Mouse (Mus musculus) CD4-positive, CD25-positive, alpha-beta regulatory T cell, adult 4 months (primary cell): ENCODE data around the gene Tex29. TPM values are rescaled to one million over a fixed set of nuclear protein-coding genes. Genes with fewer than 3 reads are reported as not detected.
"Not testable (repeated sequence)": the region's sequence is repeated elsewhere in the genome, so short reads cannot be mapped to it uniquely, and the experiment has no call there.

Experiments
- ATAC-seq: one replicate; pipeline ENCODE4 v1.8.0; 2017
- polyA plus RNA-seq, 2 experiments: library from polyadenylated mRNA; unstranded; fragments of 100-300 nt; shearing (Covaris generic); gene quantifications; one replicate each; pipeline ENCODE4 v1.2.1; 2017

The Tex29 gene
- polyA plus RNA-seq, 2 experiments from 2014 or later, result not detected

- no peak for ATAC-seq
Measured at GRCm38 (mm10) chr8:11831939-11832338, 8.3 kb upstream of the Tex29 start.

- no peak for ATAC-seq
Measured at GRCm38 (mm10) chr8:11833157-11833556, 7.1 kb upstream of the Tex29 start.

- no peak for ATAC-seq
Measured at GRCm38 (mm10) chr8:11834200-11834599, 6.1 kb upstream of the Tex29 start.

DNA sequence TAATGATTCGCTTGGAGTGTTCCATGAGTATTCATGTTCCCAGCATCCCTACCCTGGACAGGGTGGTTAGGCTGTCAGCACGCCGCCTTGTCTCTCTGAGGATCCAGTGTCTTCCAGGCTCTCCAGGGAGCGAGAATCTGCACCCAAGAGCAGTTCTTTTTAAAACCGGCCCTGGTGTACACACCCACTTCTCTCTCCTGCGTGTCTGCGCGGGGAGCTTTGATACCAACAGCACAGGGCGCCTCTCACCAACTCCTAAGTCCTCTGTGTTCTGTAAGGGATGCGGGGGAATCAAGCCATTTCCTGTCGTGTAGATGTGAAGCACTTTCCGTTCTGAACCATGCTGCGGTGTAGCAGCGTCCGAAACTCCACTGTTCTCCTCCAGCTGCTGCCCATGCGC, 5.6 kb upstream of the Tex29 start:
- ATAC-seq, result no peak

DNA sequence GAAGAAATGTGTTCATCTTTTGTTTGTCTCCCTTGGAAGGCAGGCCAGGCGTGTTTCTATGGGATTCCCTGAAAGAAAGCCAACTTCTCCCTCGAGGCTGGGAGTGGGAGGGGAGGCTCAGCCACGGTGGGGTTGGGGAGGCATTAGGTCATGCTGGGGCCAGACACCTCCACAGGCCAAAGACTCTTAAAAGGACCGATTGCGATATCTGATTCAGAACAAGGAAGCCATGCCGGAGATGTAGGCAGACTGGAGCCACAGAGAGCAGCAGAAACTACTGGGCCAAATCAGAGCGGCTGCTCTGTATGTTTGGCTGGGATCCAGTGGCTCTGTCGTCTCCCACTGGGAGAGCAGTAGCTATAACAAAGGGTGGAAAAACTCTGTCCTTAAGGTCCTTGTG, 1.3 kb downstream of the Tex29 start:
- no peak for ATAC-seq

DNA sequence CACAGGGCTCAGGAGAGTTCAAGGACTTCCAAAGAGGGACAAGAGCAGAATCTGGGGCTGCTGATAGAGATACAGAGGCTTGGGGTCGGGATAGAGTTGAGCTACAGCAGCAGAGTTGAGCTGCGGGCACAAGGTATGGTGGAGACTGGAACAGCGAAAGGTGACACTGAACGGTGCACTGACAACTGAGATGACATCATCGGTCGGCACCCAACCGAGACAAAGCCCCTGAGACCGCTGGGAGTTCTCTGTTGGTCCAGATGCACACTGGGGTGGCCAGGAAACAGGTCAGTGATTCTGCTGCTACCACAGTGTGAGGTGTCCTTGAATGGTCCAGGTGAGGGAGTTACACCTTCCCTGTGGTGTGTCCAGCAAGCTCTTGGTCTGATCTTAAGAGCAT, 2.5 kb downstream of the Tex29 start:
- ATAC-seq, result no peak

GRCm38 (mm10) chr8:11843677-11844315, 3.5 kb downstream of the Tex29 start:
- no peak for ATAC-seq

GRCm38 (mm10) chr8:11844316-11844685, 4.0 kb downstream of the Tex29 start:
- no peak for ATAC-seq

DNA sequence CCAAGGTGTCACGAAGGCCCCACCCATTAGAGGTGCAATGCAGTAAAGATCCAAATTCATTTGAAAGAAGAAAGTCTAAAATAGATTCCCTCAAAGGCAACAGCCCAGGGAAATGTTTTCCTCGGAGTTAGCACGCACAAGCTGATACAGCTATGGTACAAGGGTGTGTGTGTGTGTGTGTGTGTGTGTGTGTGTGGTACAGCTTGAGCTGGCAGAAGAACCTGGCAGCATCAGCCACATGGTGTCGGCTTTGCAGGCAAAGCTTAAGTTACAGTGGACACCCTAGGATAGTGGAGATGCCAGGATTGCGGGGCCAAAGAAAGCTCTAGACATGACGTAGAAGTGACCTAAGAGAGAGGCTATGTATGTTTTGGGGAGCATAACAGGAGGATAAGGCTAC, 6.5 kb downstream of the Tex29 start:
- ATAC-seq, result no peak

DNA sequence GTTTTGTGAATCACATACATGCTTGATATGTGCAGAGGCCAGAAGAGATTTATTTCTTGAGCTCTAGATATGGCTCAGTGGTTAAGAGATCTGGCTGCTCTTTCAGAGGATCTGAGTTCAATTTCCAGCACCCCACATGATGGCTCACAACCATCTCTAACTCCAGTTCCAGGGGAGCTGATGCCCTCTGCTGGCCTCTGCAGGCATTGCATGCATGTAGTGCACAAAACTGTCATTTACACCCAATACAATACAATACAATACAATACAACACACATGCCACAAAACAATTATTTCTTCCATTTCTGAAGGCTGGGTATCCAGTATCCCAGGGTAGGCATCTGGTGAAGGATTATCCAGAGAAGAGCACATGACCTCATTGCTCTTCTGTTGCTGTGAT, 27.6 kb downstream of the Tex29 start:
- ATAC-seq, result no peak

DNA sequence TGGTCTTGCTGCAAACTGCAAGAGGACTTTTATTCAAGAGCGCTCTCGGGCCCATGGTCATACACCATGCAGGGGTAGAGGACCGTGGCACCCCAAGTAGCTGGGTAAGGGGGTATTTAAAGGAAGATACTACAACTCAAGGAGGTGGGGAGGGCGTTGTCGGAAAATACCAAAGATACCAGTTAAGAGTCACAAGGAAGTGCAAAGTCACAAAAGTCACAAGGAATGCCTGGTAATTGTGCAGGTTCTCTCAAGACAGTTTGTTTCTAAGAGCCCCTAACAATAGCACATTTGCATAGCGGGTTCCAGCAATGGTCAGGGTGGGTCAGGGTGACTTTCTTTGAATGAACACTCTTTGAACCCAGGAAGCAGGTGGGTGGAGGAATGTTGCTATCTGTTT, 34.0 kb downstream of the Tex29 start:
- ATAC-seq, result not testable (repeated sequence)

- no peak for ATAC-seq
Measured at GRCm38 (mm10) chr8:11884646-11885045, 44.4 kb downstream of the Tex29 start.

DNA sequence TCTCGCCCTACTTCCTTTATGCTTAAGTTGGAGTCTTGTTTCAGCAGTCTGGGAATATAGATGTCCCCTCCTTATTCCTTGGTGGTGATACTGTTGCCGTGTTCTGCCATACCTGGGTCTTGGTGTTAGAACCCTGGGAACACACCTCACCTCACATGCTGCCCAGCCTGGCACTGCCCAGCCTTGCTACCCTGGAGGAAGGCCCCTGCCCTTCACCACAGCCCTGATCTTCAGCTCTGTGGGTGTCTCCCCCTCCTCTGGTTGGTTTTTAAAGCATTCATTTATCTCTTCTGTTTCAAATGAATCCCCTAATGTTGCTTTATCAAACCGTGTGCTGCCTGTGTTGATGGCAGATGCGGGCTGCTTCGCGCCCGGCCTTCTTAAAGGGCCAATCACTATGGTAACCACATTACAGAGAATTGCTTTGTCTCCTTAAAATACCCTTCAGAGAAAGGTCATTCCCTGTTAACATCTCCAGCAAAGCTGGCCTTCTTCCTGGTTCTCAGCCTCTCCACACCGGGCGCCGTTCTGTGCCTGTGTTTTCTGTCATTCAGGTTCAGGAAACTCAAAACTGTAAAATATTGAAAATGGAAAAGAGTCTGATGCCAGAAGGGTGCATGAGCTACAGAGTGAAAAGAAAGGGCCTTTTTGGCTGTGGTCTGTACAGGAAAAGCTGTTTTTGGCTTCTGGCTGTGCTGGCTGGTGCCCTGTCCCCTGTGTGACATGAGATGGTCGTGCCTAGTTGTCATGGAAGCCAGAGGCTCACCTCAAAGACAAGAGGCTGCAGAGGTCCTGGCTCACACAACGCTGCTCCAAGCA, 45.8 kb downstream of the Tex29 start:
- no peak for ATAC-seq

GRCm38 (mm10) chr8:11886824-11887223, 46.5 kb downstream of the Tex29 start:
- no peak for ATAC-seq

DNA sequence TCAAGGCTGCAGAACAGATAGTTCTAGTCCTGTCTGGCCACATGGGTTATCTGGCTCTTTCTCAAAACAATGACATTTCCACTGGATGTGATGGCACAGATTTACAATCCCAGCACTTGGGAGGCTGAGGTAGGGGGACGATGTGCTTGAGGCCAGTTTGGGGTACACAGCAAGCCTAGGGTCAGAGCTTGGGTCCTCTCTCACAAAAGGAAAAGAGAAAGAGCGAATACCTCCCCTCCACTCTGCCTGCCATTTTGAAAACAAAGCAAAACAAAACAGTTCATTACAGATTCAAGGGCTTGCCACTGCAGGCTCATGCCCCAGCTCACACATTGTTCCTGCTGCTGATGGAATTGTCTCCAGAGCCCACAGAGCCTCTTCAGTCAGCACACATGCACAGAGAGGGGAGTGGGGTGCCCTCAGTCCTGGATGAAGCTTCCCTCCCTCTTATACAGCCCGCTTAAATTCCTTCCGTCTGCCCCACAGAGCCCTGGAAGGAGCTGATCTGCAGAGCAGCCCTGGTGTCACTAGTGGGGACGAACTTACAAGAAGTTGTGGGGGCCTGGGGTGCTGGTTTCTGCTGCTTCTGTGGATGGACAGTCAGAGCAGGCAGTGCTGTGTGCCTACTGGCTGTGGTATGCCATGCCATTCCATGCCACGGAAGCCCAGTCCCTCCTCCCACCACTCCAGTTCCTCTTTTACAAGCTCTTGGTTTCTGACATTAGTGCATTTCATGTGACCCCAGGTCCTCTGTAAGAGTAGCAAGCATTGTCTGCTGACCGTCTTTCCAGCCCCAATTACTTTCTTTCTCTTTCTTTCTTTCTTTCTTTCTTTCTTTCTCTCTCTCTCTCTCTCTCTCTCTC, 49.1 kb downstream of the Tex29 start:
- no peak for ATAC-seq

DNA sequence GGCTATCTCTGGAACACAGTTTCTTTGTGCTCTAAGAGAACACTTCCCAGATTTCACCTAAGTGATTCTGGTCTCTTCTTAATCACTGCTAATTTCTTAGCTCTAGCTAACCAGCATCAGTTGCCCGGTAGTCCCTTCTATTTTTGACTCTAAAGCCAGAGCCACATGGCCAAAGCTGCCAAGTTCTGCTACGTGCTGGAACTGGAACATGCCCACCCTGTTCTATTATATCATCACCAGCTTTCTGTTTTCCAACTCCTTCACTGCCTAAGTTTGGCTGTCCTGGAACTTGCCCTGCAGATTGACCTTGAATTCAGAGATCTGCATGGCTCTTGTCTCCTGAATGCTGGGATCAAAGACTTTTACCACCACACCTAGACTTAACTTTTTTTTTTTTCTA, 52.5 kb downstream of the Tex29 start:
- no peak for ATAC-seq

DNA sequence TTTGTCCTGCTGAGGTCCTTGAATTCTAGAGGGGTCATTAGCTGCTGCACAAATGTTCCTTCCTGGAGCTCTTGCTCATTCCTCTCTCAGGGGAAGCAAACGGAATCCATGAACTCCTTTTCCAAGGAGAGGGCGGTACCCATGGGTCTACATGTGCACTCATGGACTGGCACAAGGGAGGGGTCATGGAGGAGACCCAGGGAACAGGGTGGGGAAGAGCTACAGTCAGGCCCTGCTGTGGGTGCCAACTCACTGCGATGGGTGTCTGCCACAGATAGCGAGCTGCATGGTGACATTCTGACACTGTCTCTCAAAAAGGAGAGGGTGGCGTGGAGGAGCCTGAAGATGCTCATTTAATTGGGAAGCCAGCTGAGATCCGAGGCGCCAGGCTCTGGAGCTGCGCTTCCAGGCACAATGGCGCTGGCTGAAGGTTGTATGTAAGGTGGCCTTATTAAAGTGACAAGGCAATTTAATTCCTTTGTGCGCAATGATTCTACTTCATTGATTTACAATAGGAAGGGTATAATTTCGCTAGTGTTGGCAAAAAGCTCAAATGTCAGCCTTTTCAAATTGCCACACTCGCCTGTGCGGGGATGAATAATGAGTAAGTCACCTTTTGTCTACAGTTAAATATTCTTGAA, 55.9 kb downstream of the Tex29 start:
- no peak for ATAC-seq

- no peak for ATAC-seq
Measured at GRCm38 (mm10) chr8:11896677-11897076, 56.4 kb downstream of the Tex29 start.

DNA sequence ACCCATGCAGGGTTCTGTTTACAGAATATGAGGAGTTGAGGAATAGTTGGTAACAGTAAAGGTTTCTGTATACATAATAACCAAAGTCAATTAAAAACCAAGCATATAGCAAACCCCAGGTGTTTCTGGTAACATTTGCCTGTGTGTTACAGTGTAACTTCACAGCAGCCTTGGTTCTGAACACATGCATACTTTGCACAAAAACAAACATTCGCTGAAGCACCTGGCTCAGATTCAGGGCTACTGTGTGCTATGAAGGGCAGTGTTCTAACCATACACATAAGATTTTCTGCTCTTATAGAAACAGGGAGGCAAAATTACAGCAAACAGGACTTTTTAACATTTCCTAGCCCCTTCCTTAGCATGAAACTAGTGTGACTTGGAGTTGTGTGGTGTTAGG, 58.5 kb downstream of the Tex29 start:
- no peak for ATAC-seq
